Mouse (Mus musculus): Measurements from ENCODE around the gene Cdh20. TPM values are rescaled to one million over a fixed set of nuclear protein-coding genes. Genes with fewer than 3 reads are reported as not detected.

Gene Cdh20
- total and polyA plus RNA-seq, 3 experiments = not detected

- no peak for TF ChIP-seq JUND (IDR thresholded peaks at IDR 0.05; ENCODE audit: low read depth, low read length)
- TF ChIP-seq POLR2AphosphoS5 (IDR thresholded peaks at IDR 0.05; ENCODE audit: borderline replicate concordance, low read depth, low read length) = no peak
- TF ChIP-seq TAL1 (IDR thresholded peaks at IDR 0.05; ENCODE audit: low read length) = no peak
- no peak for TF ChIP-seq ZMIZ1 (IDR thresholded peaks at IDR 0.05; ENCODE audit: low read depth, low read length)
- no peak for TF ChIP-seq UBTF (IDR thresholded peaks at IDR 0.05; ENCODE audit: borderline replicate concordance, insufficient read depth, low read depth, low read length)
- no peak for TF ChIP-seq NELFE (IDR thresholded peaks at IDR 0.05; ENCODE audit: low read depth, low read length)
- TF ChIP-seq EP300 (IDR thresholded peaks at IDR 0.05; ENCODE audit: low read depth in 1 of 2, low read length in 2 of 2) = no peak
- no peak for TF ChIP-seq MAZ (IDR thresholded peaks at IDR 0.05; ENCODE audit: low read depth, low read length)
- TF ChIP-seq POLR2AphosphoS2 (IDR thresholded peaks at IDR 0.05; ENCODE audit: low read length) = no peak
- no peak for TF ChIP-seq ETS1 (IDR thresholded peaks at IDR 0.05; ENCODE audit: low read depth, low read length)
- no peak for TF ChIP-seq NRF1 (IDR thresholded peaks at IDR 0.05; ENCODE audit: insufficient read depth, low read depth, low read length, poor library complexity, severe bottlenecking)
- no peak for TF ChIP-seq MEF2A (IDR thresholded peaks at IDR 0.05; ENCODE audit: extremely low read depth, insufficient replicate concordance, low read depth, low read length, poor library complexity, severe bottlenecking)
- no peak for TF ChIP-seq BHLHE40 (IDR thresholded peaks at IDR 0.05; ENCODE audit: borderline replicate concordance, low read depth, low read length)
- no peak for TF ChIP-seq CTCF (IDR thresholded peaks at IDR 0.05 in 2 of 3, conservative IDR thresholded peaks at IDR 0.05 in 1 of 3; ENCODE audit: control insufficient read depth in 1 of 3, insufficient read depth in 1 of 3, low read depth in 2 of 3, low read length in 3 of 3, poor library complexity in 1 of 3, severe bottlenecking in 1 of 3)
- no peak for TF ChIP-seq ZKSCAN1 (IDR thresholded peaks at IDR 0.05; ENCODE audit: low read depth, low read length)
- TF ChIP-seq ZC3H11A (IDR thresholded peaks at IDR 0.05; ENCODE audit: low read depth, low read length) = no peak
- TF ChIP-seq ZNF384 (IDR thresholded peaks at IDR 0.05; ENCODE audit: low read depth, low read length) = no peak
- TF ChIP-seq GATA1 (IDR thresholded peaks at IDR 0.05; ENCODE audit: low read depth, low read length) = no peak
- Histone ChIP-seq H3K27ac (ENCODE audit: control insufficient read depth, low read depth, low read length) (no peak overlapping the region), H3K9ac (ENCODE audit: control insufficient read depth, low read depth, low read length, poor library complexity, severe bottlenecking) (no peak overlapping the region), H3K36me3 (ENCODE audit: control insufficient read depth in 1 of 2, insufficient read depth in 2 of 2, low read length in 2 of 2) (no peaks in the 10 kb centered on the region), H3K4me3 (ENCODE audit: control insufficient read depth in 1 of 2, insufficient read depth in 1 of 2, low read depth in 2 of 2, low read length in 2 of 2) (no peak overlapping the region), H3K4me1 (ENCODE audit: control insufficient read depth in 1 of 2, insufficient read depth in 2 of 2, low read length in 2 of 2) (no peaks in the 10 kb centered on the region), H3K79me2 (ENCODE audit: control insufficient read depth, insufficient read depth, low read length, poor library complexity) (no peaks in the 10 kb centered on the region), H3K27me3 (ENCODE audit: control insufficient read depth in 1 of 2, insufficient read depth in 2 of 2, low read length in 2 of 2) (no peaks in the 10 kb centered on the region), H3K9me3 (replicated peaks; ENCODE audit: insufficient read depth, low read length) (no peaks in the 10 kb centered on the region)
- DNase-seq (ENCODE audit: low read depth, low spot score) = no peak
Observed at GRCm38 (mm10) chr1:105002179-105002578, 233.8 kb downstream of the Cdh20 start.

DNA sequence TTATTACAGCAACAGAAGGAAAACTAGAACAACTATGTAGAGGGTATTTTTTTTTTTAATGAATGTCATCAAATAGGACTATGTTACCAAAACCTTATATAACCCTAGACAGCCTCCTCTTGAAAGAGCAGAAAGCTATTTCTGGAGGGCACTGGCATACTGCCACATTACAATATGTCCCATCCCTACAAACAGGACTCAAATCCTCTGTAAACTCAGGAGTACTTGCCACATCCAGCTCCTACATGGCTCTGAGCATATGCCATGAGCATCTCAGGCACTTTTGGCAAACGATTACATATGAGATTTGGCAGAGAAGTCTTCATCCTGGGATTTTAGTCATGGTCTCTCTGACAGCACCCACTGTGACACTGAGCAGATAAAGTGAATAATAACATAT lies 235.5 kb downstream of the Cdh20 start:
- TF ChIP-seq POLR2AphosphoS2 (IDR thresholded peaks at IDR 0.05; ENCODE audit: low read length) (no peak), TAL1 (IDR thresholded peaks at IDR 0.05; ENCODE audit: low read length) (no peak), TBP (IDR thresholded peaks at IDR 0.05; ENCODE audit: low read depth, low read length) (no peak), POLR2A (IDR thresholded peaks at IDR 0.05; ENCODE audit: control insufficient read depth in 1 of 2, insufficient read depth in 1 of 2, low read depth in 1 of 2, low read length in 2 of 2, poor library complexity in 1 of 2) (no peak), SIN3A (IDR thresholded peaks at IDR 0.05; ENCODE audit: low read length) (no peak), EP300 (IDR thresholded peaks at IDR 0.05; ENCODE audit: low read depth in 1 of 2, low read length in 2 of 2) (no peak), HCFC1 (IDR thresholded peaks at IDR 0.05; ENCODE audit: low read depth, low read length) (no peak), JUND (IDR thresholded peaks at IDR 0.05; ENCODE audit: low read depth, low read length) (no peak), CHD1 (IDR thresholded peaks at IDR 0.05; ENCODE audit: low read depth, low read length) (no peak), ZMIZ1 (IDR thresholded peaks at IDR 0.05; ENCODE audit: low read depth, low read length) (no peak), RCOR1 (IDR thresholded peaks at IDR 0.05; ENCODE audit: low read depth, low read length) (no peak), BHLHE40 (IDR thresholded peaks at IDR 0.05; ENCODE audit: borderline replicate concordance, low read depth, low read length) (no peak), UBTF (IDR thresholded peaks at IDR 0.05; ENCODE audit: borderline replicate concordance, insufficient read depth, low read depth, low read length) (no peak), ETS1 (IDR thresholded peaks at IDR 0.05; ENCODE audit: low read depth, low read length) (no peak), ZKSCAN1 (IDR thresholded peaks at IDR 0.05; ENCODE audit: low read depth, low read length) (no peak), GATA1 (IDR thresholded peaks at IDR 0.05; ENCODE audit: low read depth, low read length) (no peak)
- H3K79me2 ChIP-seq (ENCODE audit: control insufficient read depth, insufficient read depth, low read length, poor library complexity) = no peaks in the 10 kb centered on the region
- no peak overlapping the region for H3K4me3 ChIP-seq (ENCODE audit: control insufficient read depth in 1 of 2, insufficient read depth in 1 of 2, low read depth in 2 of 2, low read length in 2 of 2)
- no peaks in the 10 kb centered on the region for H3K27me3 ChIP-seq (ENCODE audit: control insufficient read depth in 1 of 2, insufficient read depth in 2 of 2, low read length in 2 of 2)
- no peak overlapping the region for H3K9ac ChIP-seq (ENCODE audit: control insufficient read depth, low read depth, low read length, poor library complexity, severe bottlenecking)
- no peaks in the 10 kb centered on the region for H3K36me3 ChIP-seq (ENCODE audit: control insufficient read depth in 1 of 2, insufficient read depth in 2 of 2, low read length in 2 of 2)
- no peak overlapping the region for H3K27ac ChIP-seq (ENCODE audit: control insufficient read depth, low read depth, low read length)
- H3K4me1 ChIP-seq (ENCODE audit: control insufficient read depth in 1 of 2, insufficient read depth in 2 of 2, low read length in 2 of 2) = no peaks in the 10 kb centered on the region
- no peaks in the 10 kb centered on the region for H3K9me3 ChIP-seq (replicated peaks; ENCODE audit: insufficient read depth, low read length)
- no peak for DNase-seq (ENCODE audit: low read depth, low spot score)

All from MEL (cell line).